Mouse (Mus musculus) embryonic facial prominence, embryonic 13.5 days (tissue): ENCODE data around the gene Gm9507. TPM values are rescaled to one million over a fixed set of nuclear protein-coding genes. Genes with fewer than 3 reads are reported as not detected.
A peak's percentile ranks its signal among the peaks of the same experiment; 100 is the strongest.

Source experiments
- ATAC-seq: fragments of 200-750 bp; cut with Nextera tagmentation; 2 replicates; pipeline ENCODE4 v1.8.0; 2017; ENCODE audit warnings: low read depth; ENCODE audit not compliant: insufficient number of reproducible peaks, insufficient read depth, low FRiP score, low TSS enrichment
- H3K27ac ChIP-seq: fragments of 300-500 bp; sonication (generic); 2 replicates; pipeline ENCODE4 v1.5.1; 2015; ENCODE audit warnings: moderate library complexity, mild to moderate bottlenecking, inconsistent platforms
- H3K27me3 ChIP-seq: fragments of 300-500 bp; sonication (generic); 2 replicates; pipeline ENCODE4 v1.6.1; 2015; ENCODE audit warnings: mild to moderate bottlenecking, inconsistent platforms
- H3K36me3 ChIP-seq: fragments of 300-500 bp; sonication (generic); 2 replicates; pipeline ENCODE4 v1.6.1; 2015; ENCODE audit warnings: mild to moderate bottlenecking, inconsistent platforms
- H3K4me1 ChIP-seq: fragments of 300-500 bp; sonication (generic); 2 replicates; pipeline ENCODE4 v1.6.1; 2015; ENCODE audit warnings: inconsistent platforms
- H3K4me2 ChIP-seq: fragments of 300-500 bp; sonication (generic); 2 replicates; pipeline ENCODE4 v1.6.1; 2015; ENCODE audit warnings: moderate library complexity, mild to moderate bottlenecking, inconsistent platforms
- H3K4me3 ChIP-seq: fragments of 300-500 bp; sonication (generic); 2 replicates; pipeline ENCODE4 v1.5.1; 2015; ENCODE audit warnings: mild to moderate bottlenecking, inconsistent platforms
- H3K9ac ChIP-seq: fragments of 300-500 bp; sonication (generic); 2 replicates; pipeline ENCODE4 v1.6.1; 2015; ENCODE audit warnings: mild to moderate bottlenecking, inconsistent platforms
- H3K9me3 ChIP-seq: fragments of 300-500 bp; sonication (generic); 2 replicates; pipeline ENCODE4 v1.6.1; 2016; ENCODE audit warnings: inconsistent platforms
- WGBS: fragments of 180-500 bp; shearing (Covaris S2); methylation state at CpG from one replicate; pipeline ENCODE4 v1.1.7; 2015; ENCODE audit warnings: mixed read lengths; 5-methylcytosine and 5-hydroxymethylcytosine counted together
- polyA plus RNA-seq: library from polyadenylated mRNA; unstranded; fragments of >200 nt; fragmentation: Nextera tagmentation; extraction: Ambion mirVana; gene quantifications from 2 replicates; pipeline ENCODE4 v1.2.1, GENCODE M21; 2015

The Gm9507 gene
- polyA plus RNA-seq: not detected in 2 replicates

- H3K9me3 ChIP-seq: no peaks in the 10 kb centered on the region
- H3K36me3 ChIP-seq: no peaks in the 10 kb centered on the region
- 71% methylated on average over 5 of the region's 5 CpGs for WGBS
- no peak for ATAC-seq
- H3K4me1 ChIP-seq: no peaks in the 10 kb centered on the region
- H3K4me2 ChIP-seq: no peak within 1 kb of the TSS
- 0 out of 2 replicates have a peak, but pooled peaks cover 3% of the 10 kb centered on the region for H3K27me3 ChIP-seq
- no peak within 1 kb of the TSS for H3K4me3 ChIP-seq
- no peak within 1 kb of the TSS for H3K9ac ChIP-seq
- no peak within 1 kb of the TSS for H3K27ac ChIP-seq
Observed at GRCm38 (mm10) chr10:77811743-77812142, at the start of gene Gm9507. Gene Gm9507, minus strand, starts transcription at chr10:77811843.

GRCm38 (mm10) chr10:77852559-77852958 is 40.9 kb upstream of the Gm9507 start, which contains the start of gene Gm10318:
Gene Gm10318, plus strand, starts transcription at chr10:77852859.
- Histone ChIP-seq H3K9ac (no peak within 1 kb of the TSS), H3K27me3 (no peaks in the 10 kb centered on the region), H3K4me2 (no peak within 1 kb of the TSS), H3K9me3 (no peaks in the 10 kb centered on the region), H3K27ac (no peak within 1 kb of the TSS), H3K4me1 (no peaks in the 10 kb centered on the region), H3K36me3 (no peaks in the 10 kb centered on the region), H3K4me3 (no peak within 1 kb of the TSS)
- ATAC-seq: no peak
- WGBS: 65% methylated on average over 9 of the region's 9 CpGs

GRCm38 (mm10) chr10:77847538-77847937 is 35.9 kb upstream of the Gm9507 start:
- Histone ChIP-seq H3K36me3 (no peaks in the 10 kb centered on the region), H3K27me3 (no peaks in the 10 kb centered on the region), H3K4me3 (no peak overlapping the region), H3K9me3 (peaks cover 12% of the 10 kb centered on the region; the same call in 1 of the 2 replicates), H3K9ac (no peak overlapping the region), H3K27ac (no peak overlapping the region), H3K4me2 (no peak overlapping the region), H3K4me1 (no peaks in the 10 kb centered on the region)
- 75% methylated on average over 2 of the region's 2 CpGs for WGBS
- no peak for ATAC-seq

GRCm38 (mm10) chr10:77846961-77847360 is 35.3 kb upstream of the Gm9507 start:
- Histone ChIP-seq H3K4me1 (no peaks in the 10 kb centered on the region), H3K9me3 (peaks cover 12% of the 10 kb centered on the region; the same call in 1 of the 2 replicates), H3K27me3 (no peaks in the 10 kb centered on the region), H3K9ac (no peak overlapping the region), H3K4me2 (no peak overlapping the region), H3K36me3 (no peaks in the 10 kb centered on the region), H3K4me3 (no peak overlapping the region), H3K27ac (no peak overlapping the region)
- 20% methylated on average over 2 of the region's 2 CpGs for WGBS
- ATAC-seq: no peak

- WGBS: 57% methylated on average over 3 of the region's 3 CpGs
- Histone ChIP-seq H3K4me3 (no peak within 1 kb of the TSS), H3K27ac (no peak within 1 kb of the TSS), H3K9ac (no peak within 1 kb of the TSS), H3K27me3 (no peaks in the 10 kb centered on the region), H3K36me3 (no peaks in the 10 kb centered on the region), H3K4me2 (no peak within 1 kb of the TSS), H3K4me1 (no peaks in the 10 kb centered on the region), H3K9me3 (peaks cover 12% of the 10 kb centered on the region; the same call in 1 of the 2 replicates)
- ATAC-seq: no peak
Observed at GRCm38 (mm10) chr10:77846503-77846902, 34.9 kb upstream of the Gm9507 start, which contains the start of gene Gm36176. Gene Gm36176, plus strand, starts transcription at chr10:77846803.

- no peak overlapping the region for H3K9ac ChIP-seq
- WGBS: 74% methylated on average over 6 of the region's 6 CpGs
- H3K27ac ChIP-seq: no peak overlapping the region
- H3K4me2 ChIP-seq: no peak overlapping the region
- H3K4me3 ChIP-seq: no peak overlapping the region
- peaks cover 9% of the 10 kb centered on the region; the same call in 1 of the 2 replicates for H3K9me3 ChIP-seq
- no peak for ATAC-seq
- no peaks in the 10 kb centered on the region for H3K4me1 ChIP-seq
- no peaks in the 10 kb centered on the region for H3K27me3 ChIP-seq
- H3K36me3 ChIP-seq: no peaks in the 10 kb centered on the region
Observed at GRCm38 (mm10) chr10:77839006-77839405, 27.4 kb upstream of the Gm9507 start.

GRCm38 (mm10) chr10:77835647-77836046 is 24.0 kb upstream of the Gm9507 start, which contains the start of gene Krtap10-10:
Gene Krtap10-10, plus strand, starts transcription at chr10:77835947.
- H3K36me3 ChIP-seq: no peaks in the 10 kb centered on the region
- H3K4me3 ChIP-seq: no peak within 1 kb of the TSS
- no peaks in the 10 kb centered on the region for H3K27me3 ChIP-seq
- no peak within 1 kb of the TSS for H3K27ac ChIP-seq
- no peaks in the 10 kb centered on the region for H3K4me1 ChIP-seq
- no peak within 1 kb of the TSS for H3K9ac ChIP-seq
- no peak within 1 kb of the TSS for H3K4me2 ChIP-seq
- ATAC-seq: no peak
- H3K9me3 ChIP-seq: no peaks in the 10 kb centered on the region
- 68% methylated on average over 9 of the region's 9 CpGs for WGBS

- no peak within 1 kb of the TSS for H3K27ac ChIP-seq
- no peak within 1 kb of the TSS for H3K9ac ChIP-seq
- H3K4me3 ChIP-seq: no peak within 1 kb of the TSS
- no peaks in the 10 kb centered on the region for H3K4me1 ChIP-seq
- H3K27me3 ChIP-seq: no peaks in the 10 kb centered on the region
- H3K4me2 ChIP-seq: no peak within 1 kb of the TSS
- 71% methylated on average over 6 of the region's 6 CpGs for WGBS
- no peak for ATAC-seq
- no peaks in the 10 kb centered on the region for H3K36me3 ChIP-seq
- no peaks in the 10 kb centered on the region for H3K9me3 ChIP-seq
Observed at GRCm38 (mm10) chr10:77826951-77827350, 15.3 kb upstream of the Gm9507 start, which contains the start of gene Krtap10-4. Gene Krtap10-4, minus strand, starts transcription at chr10:77827095.

GRCm38 (mm10) chr10:77819203-77819602 is 7.6 kb upstream of the Gm9507 start:
- Histone ChIP-seq H3K27me3 (no peaks in the 10 kb centered on the region), H3K27ac (no peak overlapping the region), H3K4me1 (no peaks in the 10 kb centered on the region), H3K9me3 (no peaks in the 10 kb centered on the region), H3K36me3 (no peaks in the 10 kb centered on the region), H3K9ac (no peak overlapping the region), H3K4me2 (no peak overlapping the region), H3K4me3 (no peak overlapping the region)
- no peak for ATAC-seq
- WGBS: 29% methylated on average over 4 of the region's 4 CpGs

- Histone ChIP-seq H3K36me3 (no peaks in the 10 kb centered on the region), H3K27ac (no peak overlapping the region), H3K9me3 (no peaks in the 10 kb centered on the region), H3K4me1 (no peaks in the 10 kb centered on the region), H3K27me3 (0 out of 2 replicates have a peak, but pooled peaks cover 3% of the 10 kb centered on the region), H3K4me3 (no peak overlapping the region), H3K9ac (no peak overlapping the region), H3K4me2 (no peak overlapping the region)
- ATAC-seq: peak; percentile 63
- 93% methylated on average over 4 of the region's 4 CpGs for WGBS
Observed at GRCm38 (mm10) chr10:77818523-77818922, 6.9 kb upstream of the Gm9507 start.

- Histone ChIP-seq H3K4me1 (no peaks in the 10 kb centered on the region), H3K27me3 (0 out of 2 replicates have a peak, but pooled peaks cover 3% of the 10 kb centered on the region), H3K27ac (no peak overlapping the region), H3K4me2 (no peak overlapping the region), H3K9ac (no peak overlapping the region), H3K9me3 (no peaks in the 10 kb centered on the region), H3K36me3 (no peaks in the 10 kb centered on the region), H3K4me3 (no peak overlapping the region)
- WGBS: 26% methylated on average over 5 of the region's 5 CpGs
- ATAC-seq: no peak
Observed at GRCm38 (mm10) chr10:77815514-77815913, 3.9 kb upstream of the Gm9507 start.

GRCm38 (mm10) chr10:77814382-77814781 is 2.7 kb upstream of the Gm9507 start, which contains the start of gene Gm2696:
Gene Gm2696, plus strand, starts transcription at chr10:77814682.
- 49% methylated on average over 4 of the region's 4 CpGs for WGBS
- Histone ChIP-seq H3K27ac (no peak within 1 kb of the TSS), H3K27me3 (0 out of 2 replicates have a peak, but pooled peaks cover 3% of the 10 kb centered on the region), H3K4me1 (no peaks in the 10 kb centered on the region), H3K36me3 (no peaks in the 10 kb centered on the region), H3K9me3 (no peaks in the 10 kb centered on the region), H3K4me2 (no peak within 1 kb of the TSS), H3K9ac (no peak within 1 kb of the TSS), H3K4me3 (no peak within 1 kb of the TSS)
- ATAC-seq: no peak
